Mouse (Mus musculus): ENCODE measurements around the gene Gm614. TPM values are rescaled to one million over a fixed set of nuclear protein-coding genes. Genes with fewer than 3 reads are reported as not detected.

Gene Gm614
- polyA plus RNA-seq (2012; rRNA removed): not detected in 2 replicates

GRCm38 (mm10) chrX:101263892-101264291, at the start of gene Gm614:
Gene Gm614 (minus strand): TSS chrX:101263992.
- no peak for DNase-seq (ENCODE audit: low read depth, low spot score)
- 94% methylated on average over 1 of the region's 1 CpGs for WGBS

GRCm38 (mm10) chrX:101309299-101309698, 45.5 kb upstream of the Gm614 start:
- 92% methylated on average over 5 of the region's 5 CpGs for WGBS
- no peak for DNase-seq (ENCODE audit: low read depth, low spot score)

GRCm38 (mm10) chrX:101304646-101305045, 40.9 kb upstream of the Gm614 start:
- 75% methylated on average over 2 of the region's 2 CpGs for whole genome bisulfite sequencing
- DNase-seq (ENCODE audit: low read depth, low spot score): no peak

- WGBS: 83% methylated on average over 9 of the region's 9 CpGs
- DNase-seq (ENCODE audit: low read depth, low spot score): no peak
Observed at GRCm38 (mm10) chrX:101301654-101302053, 37.9 kb upstream of the Gm614 start.

GRCm38 (mm10) chrX:101300427-101301030, 36.7 kb upstream of the Gm614 start:
- 54% methylated on average over 13 of the region's 13 CpGs for WGBS
- no peak for DNase-seq (ENCODE audit: low read depth, low spot score)

- 42% methylated on average over 12 of the region's 13 CpGs for WGBS
- no peak for DNase-seq (ENCODE audit: low read depth, low spot score)
Observed at GRCm38 (mm10) chrX:101299473-101300426, 36.0 kb upstream of the Gm614 start.

GRCm38 (mm10) chrX:101299055-101299454, 35.3 kb upstream of the Gm614 start, which contains the start of gene Nlgn3:
Gene Nlgn3 (plus strand): TSS chrX:101299168.
- WGBS: 27% methylated on average over 18 of the region's 24 CpGs
- DNase-seq (ENCODE audit: low read depth, low spot score): no peak

GRCm38 (mm10) chrX:101290111-101290510, 26.3 kb upstream of the Gm614 start:
- no peak for DNase-seq (ENCODE audit: low read depth, low spot score)
- 91% methylated on average over 10 of the region's 10 CpGs for WGBS

- 90% methylated on average over 7 of the region's 7 CpGs for WGBS
- no peak for DNase-seq (ENCODE audit: low read depth, low spot score)
Observed at GRCm38 (mm10) chrX:101289037-101289436, 25.2 kb upstream of the Gm614 start.

- WGBS: 92% methylated on average over 6 of the region's 6 CpGs
- no peak for DNase-seq (ENCODE audit: low read depth, low spot score)
Observed at GRCm38 (mm10) chrX:101288432-101288831, 24.6 kb upstream of the Gm614 start.

- no peak for DNase-seq (ENCODE audit: low read depth, low spot score)
- WGBS: 90% methylated on average over 3 of the region's 3 CpGs
Observed at GRCm38 (mm10) chrX:101287543-101287942, 23.8 kb upstream of the Gm614 start.

- DNase-seq (ENCODE audit: low read depth, low spot score): no peak
- 93% methylated on average over 14 of the region's 14 CpGs for WGBS
Observed at GRCm38 (mm10) chrX:101285953-101286670, 22.3 kb upstream of the Gm614 start.

- WGBS: 25% methylated on average over 6 of the region's 6 CpGs
- no peak for DNase-seq (ENCODE audit: low read depth, low spot score)
Observed at GRCm38 (mm10) chrX:101285534-101285933, 21.7 kb upstream of the Gm614 start.

- no peak for DNase-seq (ENCODE audit: low read depth, low spot score)
- 87% methylated on average over 6 of the region's 6 CpGs for WGBS
Observed at GRCm38 (mm10) chrX:101282813-101283212, 19.0 kb upstream of the Gm614 start.

- DNase-seq (ENCODE audit: low read depth, low spot score): peak; percentile 39
- 16% methylated on average over 54 of the region's 54 CpGs for WGBS
Observed at GRCm38 (mm10) chrX:101273875-101274738, 10.3 kb upstream of the Gm614 start, which contains the start of gene Med12. Gene Med12 (plus strand): TSS chrX:101274030.

- no peak for DNase-seq (ENCODE audit: low read depth, low spot score)
- WGBS: 19% methylated on average over 6 of the region's 6 CpGs
Observed at GRCm38 (mm10) chrX:101273410-101273809, 9.6 kb upstream of the Gm614 start.

GRCm38 (mm10) chrX:101268755-101269124, 4.9 kb upstream of the Gm614 start, which contains the start of gene Gm20489:
Gene Gm20489 (minus strand): TSS chrX:101269023.
- DNase-seq (ENCODE audit: low read depth, low spot score): no peak
- WGBS: 72% methylated on average over 3 of the region's 3 CpGs

- DNase-seq (ENCODE audit: low read depth, low spot score): no peak
- 65% methylated on average over 5 of the region's 5 CpGs for WGBS
Observed at GRCm38 (mm10) chrX:101268025-101268754, 4.4 kb upstream of the Gm614 start, which contains the start of gene Il2rg. Gene Il2rg (minus strand): TSS chrX:101268255.
